Mouse (Mus musculus) right cerebral cortex, postnatal 10 days (tissue): Measurements from ENCODE around the gene March7.

Source experiments
- DNase-seq, 2 experiments: peaks; one replicate each; pipeline ENCODE4 v3.0.0; 2021; ENCODE audit warnings: low spot score in 2 of 2

March7 gene

GRCm38 (mm10) chr2:60214683-60215082, 5.0 kb downstream of the March7 start:
- DNase-seq, result no peak

GRCm38 (mm10) chr2:60216547-60217153, 7.0 kb downstream of the March7 start:
- no peak for DNase-seq

GRCm38 (mm10) chr2:60217620-60218019, 7.9 kb downstream of the March7 start:
- no peak for DNase-seq

- DNase-seq, result no peak
Observed at GRCm38 (mm10) chr2:60221236-60221635, 11.5 kb downstream of the March7 start.

- no peak for DNase-seq
Observed at GRCm38 (mm10) chr2:60221954-60222353, 12.3 kb downstream of the March7 start.

- DNase-seq, result no peak
Observed at GRCm38 (mm10) chr2:60223489-60223888, 13.8 kb downstream of the March7 start.

- no peak for DNase-seq
Observed at GRCm38 (mm10) chr2:60228470-60228869, 18.8 kb downstream of the March7 start.

- DNase-seq, result no peak
Observed at GRCm38 (mm10) chr2:60230361-60230760, 20.7 kb downstream of the March7 start.

- no peak for DNase-seq
Observed at GRCm38 (mm10) chr2:60233147-60233546, 23.5 kb downstream of the March7 start.

- DNase-seq, result no peak
Observed at GRCm38 (mm10) chr2:60234506-60234905, 24.8 kb downstream of the March7 start.

- no peak for DNase-seq
Observed at GRCm38 (mm10) chr2:60252782-60253181, 43.1 kb downstream of the March7 start.

- DNase-seq, result no peak
Observed at GRCm38 (mm10) chr2:60253506-60253905, 43.8 kb downstream of the March7 start.

GRCm38 (mm10) chr2:60256751-60257150, 47.1 kb downstream of the March7 start:
- DNase-seq, result no peak

GRCm38 (mm10) chr2:60259186-60259585, 49.5 kb downstream of the March7 start:
- DNase-seq, result no peak

GRCm38 (mm10) chr2:60260621-60261350, 51.1 kb downstream of the March7 start:
- no peak for DNase-seq

- DNase-seq, result no peak
Observed at GRCm38 (mm10) chr2:60267567-60267966, 57.9 kb downstream of the March7 start.

GRCm38 (mm10) chr2:60269856-60270479, 60.3 kb downstream of the March7 start:
- no peak for DNase-seq

GRCm38 (mm10) chr2:60278627-60279026, 68.9 kb downstream of the March7 start:
- DNase-seq, result no peak

- no peak for DNase-seq
Observed at GRCm38 (mm10) chr2:60282625-60283024, 72.9 kb downstream of the March7 start.

GRCm38 (mm10) chr2:60283208-60283750, 73.6 kb downstream of the March7 start:
- no peak for DNase-seq

- peak; percentile 68 to 79 for DNase-seq
Observed at GRCm38 (mm10) chr2:60283751-60284466, 74.2 kb downstream of the March7 start.

GRCm38 (mm10) chr2:60284467-60284821, 74.8 kb downstream of the March7 start, which contains the start of gene Cd302:
Gene Cd302 (minus strand): TSS chr2:60284488.
- DNase-seq, result no peak
